Comparison of ENCODE assay signal across 8 mouse cellular contexts in the genomic region with DNA sequence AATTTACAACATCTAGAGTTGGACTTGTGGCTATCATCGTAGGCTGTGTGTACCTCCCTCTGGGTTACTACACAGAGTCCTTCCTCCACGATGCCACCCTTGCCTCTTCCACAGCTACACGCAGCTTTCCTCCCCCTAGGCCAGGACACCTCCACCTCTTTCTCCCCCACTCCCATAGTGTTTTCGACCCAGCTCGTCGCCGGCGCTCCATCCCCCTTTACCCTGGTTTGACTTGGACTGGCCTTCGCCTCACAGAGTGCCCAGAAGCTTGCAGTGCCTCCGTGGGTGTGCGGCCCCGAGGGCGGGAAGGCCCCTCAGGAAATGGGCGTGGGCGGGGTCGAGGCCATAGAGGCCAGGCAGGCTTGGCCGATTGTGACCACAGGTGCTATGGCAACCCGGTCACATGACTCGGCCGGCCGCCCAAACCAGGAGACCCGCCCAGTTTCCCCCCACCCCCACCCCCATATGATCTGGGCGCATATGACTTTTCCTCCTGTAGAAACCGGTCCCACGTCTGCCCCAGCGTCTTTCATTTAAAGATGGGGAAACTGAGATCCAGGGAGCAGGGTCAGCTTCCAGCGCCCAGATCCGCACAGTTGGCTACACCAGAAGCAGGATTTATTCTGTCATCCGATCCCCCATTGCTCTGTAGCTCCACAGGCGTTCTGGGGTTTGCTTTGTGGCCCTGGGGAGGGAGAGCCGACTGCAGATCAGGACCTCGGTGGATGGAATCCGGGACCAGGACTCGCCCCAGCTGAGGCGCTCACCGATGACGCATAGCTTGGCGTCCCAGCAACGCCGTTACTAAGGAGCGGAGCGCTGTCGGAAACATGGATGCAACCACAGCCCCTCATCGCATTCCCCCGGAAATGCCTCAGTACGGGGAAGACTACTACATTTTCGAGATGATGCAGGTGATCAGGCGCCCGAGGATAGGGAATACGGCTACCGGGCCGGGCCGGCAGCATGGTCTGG. TPM values are rescaled to one million over a fixed set of nuclear protein-coding genes. Genes with fewer than 3 reads are reported as not detected.
A peak's percentile ranks its signal among the peaks of the same experiment; 100 is the strongest.
DNase-seq lines count a peak whose midpoint lies in the region; ATAC-seq and TF ChIP-seq lines count a peak whose summit lies in the region.

A gene (minus strand): TSS at position 367 of the 975 bp plus-strand sequence.
A gene (plus strand): TSS at position 804 of the 975 bp plus-strand sequence.

- intact Hi-C loops in heart, postnatal 36 days (cut with DNase I) = no loop called here

- no peaks in the 10 kb centered on the region for H3K4me1 ChIP-seq in ES-Bruce4 (ENCODE audit: control insufficient read depth, insufficient read depth, low read length)
- peaks cover 8% of the 10 kb centered on the region for H3K4me1 ChIP-seq in forebrain, embryonic 16.5 days (replicated peaks; ENCODE audit: control insufficient read depth, insufficient read depth, low read length)
- peaks cover 6% of the 10 kb centered on the region; the same call in 1 of the 2 replicates for H3K4me1 ChIP-seq in lung, embryonic 14.5 days (ENCODE audit: insufficient read depth)
- H3K4me1 ChIP-seq in olfactory bulb, adult 2 months (ENCODE audit: control insufficient read depth, insufficient read depth, low read length) = peaks cover 8% of the 10 kb centered on the region
- H3K4me1 ChIP-seq in thymus, adult 2 months (replicated peaks; ENCODE audit: control insufficient read depth, insufficient read depth, low read length) = peaks cover 27% of the 10 kb centered on the region

- TF ChIP-seq EP300 in ES-Bruce4 (IDR thresholded peaks at IDR 0.05; ENCODE audit: insufficient read depth, low read depth, low read length) = no peak

- H3K4me3 ChIP-seq in ES-Bruce4 (ENCODE audit: low read depth, low read length) = peak within 1 kb of the TSS; percentile 96
- H3K4me3 ChIP-seq in forebrain, embryonic 16.5 days (replicated peaks; ENCODE audit: low read length) = peak within 1 kb of the TSS; percentile 73
- peak within 1 kb of the TSS; percentile 60 for H3K4me3 ChIP-seq in lung, embryonic 14.5 days (ENCODE audit: low read depth, low read length)
- peak within 1 kb of the TSS; percentile 79 for H3K4me3 ChIP-seq in olfactory bulb, adult 2 months (ENCODE audit: insufficient read depth, low read depth, low read length)
- peak within 1 kb of the TSS; percentile 26 for H3K4me3 ChIP-seq in thymus, adult 2 months (ENCODE audit: control insufficient read depth, insufficient read depth, low read length)

- H3K27ac ChIP-seq in ES-Bruce4 (ENCODE audit: insufficient read depth, low read length) = no peak within 1 kb of the TSS
- peak within 1 kb of the TSS; percentile 20; the same call in 1 of the 2 replicates for H3K27ac ChIP-seq in forebrain, embryonic 16.5 days (ENCODE audit: low read length)
- H3K27ac ChIP-seq in lung, embryonic 14.5 days (ENCODE audit: low read depth) = peak within 1 kb of the TSS; percentile 43
- no peak within 1 kb of the TSS for H3K27ac ChIP-seq in olfactory bulb, adult 2 months (ENCODE audit: insufficient read depth, low read depth, low read length)
- H3K27ac ChIP-seq in thymus, adult 2 months (ENCODE audit: control insufficient read depth, insufficient read depth, low read length) = no peak within 1 kb of the TSS

- ATAC-seq in cerebellum, adult (ENCODE audit: insufficient number of reproducible peaks, low FRiP score, low TSS enrichment) = peak; percentile 61; the same call in 1 of the 2 replicates
- ATAC-seq in forebrain, embryonic 16.5 days = peak; percentile 96
- ATAC-seq in lung, embryonic 14.5 days (ENCODE audit: insufficient read depth) = peak; percentile 93

- peak within 1 kb of the TSS; percentile 97 for H3K4me2 ChIP-seq in forebrain, embryonic 16.5 days (ENCODE audit: low read length)
- H3K4me2 ChIP-seq in lung, embryonic 14.5 days = peak within 1 kb of the TSS; percentile 83

- H3K9me3 ChIP-seq in ES-Bruce4 (replicated peaks; ENCODE audit: control insufficient read depth, insufficient read depth, low read length, poor library complexity, severe bottlenecking) = no peaks in the 10 kb centered on the region
- H3K9me3 ChIP-seq in forebrain, embryonic 16.5 days (ENCODE audit: control insufficient read depth, low read length) = no peaks in the 10 kb centered on the region
- no peaks in the 10 kb centered on the region for H3K9me3 ChIP-seq in lung, embryonic 14.5 days (ENCODE audit: low read depth, low read length)

- H3K9ac ChIP-seq in ES-Bruce4 (ENCODE audit: low read depth, poor library complexity, severe bottlenecking) = peak within 1 kb of the TSS; percentile 38
- peak within 1 kb of the TSS; percentile 68 for H3K9ac ChIP-seq in forebrain, embryonic 16.5 days (replicated peaks; ENCODE audit: low read depth, low read length)
- peak within 1 kb of the TSS; percentile 68 for H3K9ac ChIP-seq in lung, embryonic 14.5 days

- H3K27me3 ChIP-seq in ES-Bruce4 (ENCODE audit: control insufficient read depth, insufficient read depth, low read length, poor library complexity, severe bottlenecking) = no peaks in the 10 kb centered on the region
- H3K27me3 ChIP-seq in forebrain, embryonic 16.5 days (replicated peaks; ENCODE audit: control insufficient read depth, insufficient read depth, low read length) = 0 out of 2 replicates have a peak, but pooled peaks cover 3% of the 10 kb centered on the region
- no peaks in the 10 kb centered on the region for H3K27me3 ChIP-seq in lung, embryonic 14.5 days (ENCODE audit: insufficient read depth, low read length)
- H3K27me3 ChIP-seq in thymus, adult 2 months (ENCODE audit: control insufficient read depth, insufficient read depth, low read length) = no peaks in the 10 kb centered on the region; the same call in 1 of the 2 replicates

- no peak for TF ChIP-seq POLR2A in ES-Bruce4 (IDR thresholded peaks at IDR 0.05; ENCODE audit: insufficient read depth, low read length)
- TF ChIP-seq POLR2A in olfactory bulb, adult 2 months (IDR thresholded peaks at IDR 0.05; ENCODE audit: insufficient read depth, low read depth, low read length) = peak; percentile 37; the same call in 1 of the 2 replicates
- TF ChIP-seq POLR2A in thymus, adult 2 months (IDR thresholded peaks at IDR 0.05; ENCODE audit: control insufficient read depth, extremely low read depth, insufficient read depth, low read length, poor library complexity) = no peak

- no peak for TF ChIP-seq CTCF in ES-Bruce4 (IDR thresholded peaks at IDR 0.05; ENCODE audit: low read depth, low read length)
- TF ChIP-seq CTCF in lung, embryonic 14.5 days (IDR thresholded peaks at IDR 0.05; ENCODE audit: low read depth) = no peak
- no peak for TF ChIP-seq CTCF in olfactory bulb, adult 2 months (IDR thresholded peaks at IDR 0.05; ENCODE audit: insufficient read depth, low read depth, low read length)
- no peak for TF ChIP-seq CTCF in thymus, adult 2 months (IDR thresholded peaks at IDR 0.05; ENCODE audit: borderline replicate concordance, control insufficient read depth, extremely low read depth, insufficient read depth, low read length, poor library complexity)

- peak; percentile 75 to 77 for DNase-seq in heart, postnatal 36 days
- DNase-seq in layer of hippocampus, adult 8-10 months (ENCODE audit: low spot score in 2 of 2) = peak; percentile 76 to 78
- peak; percentile 94 for DNase-seq in lung, embryonic 14.5 days
- peak; percentile 23 for DNase-seq in thymus, adult 2 months

- 1% methylated on average over 53 of the region's 53 CpGs for WGBS in forebrain, embryonic 16.5 days
- WGBS in lung, embryonic 14.5 days = under 1% methylated on average over 53 of the region's 53 CpGs
- WGBS in olfactory bulb, adult 2 months = under 1% methylated on average over 53 of the region's 53 CpGs
- 5% methylated on average over 53 of the region's 53 CpGs for WGBS in thymus, adult 2 months

- no peaks in the 10 kb centered on the region for H3K36me3 ChIP-seq in ES-Bruce4 (ENCODE audit: control insufficient read depth, insufficient read depth, low read length, poor library complexity, severe bottlenecking)
- no peaks in the 10 kb centered on the region for H3K36me3 ChIP-seq in forebrain, embryonic 16.5 days (ENCODE audit: control insufficient read depth, insufficient read depth)
- H3K36me3 ChIP-seq in lung, embryonic 14.5 days (ENCODE audit: insufficient read depth) = no peaks in the 10 kb centered on the region
- H3K36me3 ChIP-seq in thymus, adult 2 months (ENCODE audit: control insufficient read depth, insufficient read depth, low read length) = no peaks in the 10 kb centered on the region

RNA-seq across cellular contexts. Expression of the first gene that starts in this region (rescaled TPM):
- polyA plus RNA-seq in ES-Bruce4 (2011; ENCODE audit: insufficient read depth, insufficient read length, low read depth, missing spikeins) = 1.1 TPM in 1 of 2 replicates, not detected in the other
- 1.4 and 2.1 TPM in 2 replicates for polyA plus RNA-seq in forebrain, embryonic 16.5 days (2015; fragmentation: Nextera tagmentation; extraction: Ambion mirVana)
- total RNA-seq in heart, postnatal 36 days (2021) = not detected
- 1 to 10 TPM in 2 of 4 experiments, not detected in 2; 1.0 to 1.6 TPM for total RNA-seq in layer of hippocampus, adult 8-10 months (2022)
- 1.8 and 2.5 TPM in 2 replicates for polyA plus RNA-seq in lung, embryonic 14.5 days (2014; fragmentation: Nextera tagmentation; extraction: Ambion mirVana)
- not detected in 2 replicates for polyA plus RNA-seq in olfactory bulb, adult 2 months (2012; ENCODE audit: insufficient read depth, insufficient read length, low replicate concordance, missing spikeins)
- polyA plus RNA-seq in thymus, adult 2 months (2012; rRNA removed) = 1.6 and 2.5 TPM in 2 replicates

RNA-seq across cellular contexts. Expression of the second gene that starts in this region (rescaled TPM):
- polyA plus RNA-seq in ES-Bruce4 (2011; ENCODE audit: insufficient read depth, insufficient read length, low read depth, missing spikeins) = 1.9 and 3.3 TPM in 2 replicates
- 1.0 and 1.5 TPM in 2 replicates for polyA plus RNA-seq in forebrain, embryonic 16.5 days (2015; fragmentation: Nextera tagmentation; extraction: Ambion mirVana)
- total RNA-seq in heart, postnatal 36 days (2021) = not detected
- 1 to 10 TPM in 3 of 4 experiments, under 1 TPM in 1; 0.82 to 2.4 (median 1.8) TPM for total RNA-seq in layer of hippocampus, adult 8-10 months (2022)
- 0.61 and 0.93 TPM in 2 replicates for polyA plus RNA-seq in lung, embryonic 14.5 days (2014; fragmentation: Nextera tagmentation; extraction: Ambion mirVana)
- not detected in 2 replicates for polyA plus RNA-seq in olfactory bulb, adult 2 months (2012; ENCODE audit: insufficient read depth, insufficient read length, low replicate concordance, missing spikeins)
- 0.75 and 0.89 TPM in 2 replicates for polyA plus RNA-seq in thymus, adult 2 months (2012; rRNA removed)

Comparison
In these comparisons a context has a peak if more than half of its experiments do, and no peak if none do; other contexts are left out.
1. Peak in DNase-seq in heart, postnatal 36 days; RNA of the genes that start here not detected or under 1 TPM.
2. H3K27ac ChIP-seq: peak in forebrain, embryonic 16.5 days (single experiment) and lung, embryonic 14.5 days (single experiment); none in ES-Bruce4 (single experiment), olfactory bulb, adult 2 months (single experiment) and thymus, adult 2 months (single experiment).
3. H3K4me3 ChIP-seq: peak in every context shown above with its lines; median percentile 96 in ES-Bruce4; 79 in olfactory bulb, adult 2 months; 73 in forebrain, embryonic 16.5 days; 60 in lung, embryonic 14.5 days; 26 in thymus, adult 2 months.
4. DNase-seq: peak in every context shown above with its lines; median percentile 94 in lung, embryonic 14.5 days; 77 in layer of hippocampus, adult 8-10 months; 76 in heart, postnatal 36 days; 23 in thymus, adult 2 months.
5. Peak in every context shown above with its lines, with median percentiles within 50 percentile points of each other: H3K9ac ChIP-seq and ATAC-seq.